Mouse (Mus musculus) mesoderm, embryonic 11.5 days (tissue): ENCODE results near the gene Plscr5.
"Not testable (repeated sequence)": the region's sequence is repeated elsewhere in the genome, so short reads cannot be mapped to it uniquely, and the experiment has no call there.

Experiments
- DNase-seq: peaks from one replicate; pipeline ENCODE4 v3.0.0-alpha.2; 2012; ENCODE audit warnings: low read depth, low spot score

Plscr5 gene

GRCm38 (mm10) chr9:92192636-92193035 is at the start of gene Plscr5:
TSS of gene Plscr5 (plus strand) at chr9:92192936.
- DNase-seq, result not testable (repeated sequence)

- peak; percentile 26 for DNase-seq
Observed at GRCm38 (mm10) chr9:92147555-92148248, 45.0 kb upstream of the Plscr5 start.

GRCm38 (mm10) chr9:92162213-92162612 is 30.5 kb upstream of the Plscr5 start:
- peak; percentile 16 for DNase-seq

- DNase-seq, result no peak
Observed at GRCm38 (mm10) chr9:92173318-92173985, 19.3 kb upstream of the Plscr5 start.

GRCm38 (mm10) chr9:92174176-92175075 is 18.3 kb upstream of the Plscr5 start:
- peak; percentile 76 for DNase-seq

GRCm38 (mm10) chr9:92178861-92179469 is 13.8 kb upstream of the Plscr5 start:
- peak; percentile 24 for DNase-seq

GRCm38 (mm10) chr9:92191295-92191694 is 1.4 kb upstream of the Plscr5 start:
- no peak for DNase-seq

GRCm38 (mm10) chr9:92198408-92198807 is 5.7 kb downstream of the Plscr5 start:
- no peak for DNase-seq

GRCm38 (mm10) chr9:92199564-92199963 is 6.8 kb downstream of the Plscr5 start:
- DNase-seq, result peak; percentile 53

- no peak for DNase-seq
Observed at GRCm38 (mm10) chr9:92204397-92204796, 11.7 kb downstream of the Plscr5 start.

GRCm38 (mm10) chr9:92207307-92207706 is 14.6 kb downstream of the Plscr5 start:
- DNase-seq, result peak; percentile 34

GRCm38 (mm10) chr9:92207757-92208156 is 15.0 kb downstream of the Plscr5 start:
- no peak for DNase-seq

- DNase-seq, result no peak
Observed at GRCm38 (mm10) chr9:92209850-92210249, 17.1 kb downstream of the Plscr5 start.

GRCm38 (mm10) chr9:92210386-92210967 is 17.7 kb downstream of the Plscr5 start:
- DNase-seq, result no peak

- DNase-seq, result no peak
Observed at GRCm38 (mm10) chr9:92211048-92211447, 18.3 kb downstream of the Plscr5 start.

GRCm38 (mm10) chr9:92217484-92217883 is 24.7 kb downstream of the Plscr5 start:
- no peak for DNase-seq

- DNase-seq, result no peak
Observed at GRCm38 (mm10) chr9:92217896-92218295, 25.2 kb downstream of the Plscr5 start.

GRCm38 (mm10) chr9:92220151-92220550 is 27.4 kb downstream of the Plscr5 start:
- no peak for DNase-seq

- DNase-seq, result no peak
Observed at GRCm38 (mm10) chr9:92221480-92221879, 28.7 kb downstream of the Plscr5 start.

- DNase-seq, result no peak
Observed at GRCm38 (mm10) chr9:92224598-92225231, 32.0 kb downstream of the Plscr5 start.

- DNase-seq, result no peak
Observed at GRCm38 (mm10) chr9:92226127-92226655, 33.5 kb downstream of the Plscr5 start.
